In genomic region chr13:111905213-111905701, GRCm38 (mm10) we compare ENCODE assay signal across 8 mouse cellular contexts.
DNase-seq lines count a peak whose midpoint lies in the region; ATAC-seq and TF ChIP-seq lines count a peak whose summit lies in the region.

No protein-coding gene starts in this region.

- H3K36me3 ChIP-seq in G1E (replicated peaks) = no peaks in the 10 kb centered on the region
- no peaks in the 10 kb centered on the region for H3K36me3 ChIP-seq in forebrain, embryonic 14.5 days (ENCODE audit: control insufficient read depth, insufficient read depth, low read length)
- H3K36me3 ChIP-seq in intestine, embryonic 15.5 days = no peaks in the 10 kb centered on the region
- H3K36me3 ChIP-seq in liver, embryonic 15.5 days (replicated peaks) = no peaks in the 10 kb centered on the region

- H3K9ac ChIP-seq in forebrain, embryonic 14.5 days (ENCODE audit: low read length) = 0 out of 2 replicates have a peak overlapping the region, but pooled peaks have one; percentile 29
- peak overlapping the region; percentile 23 for H3K9ac ChIP-seq in intestine, embryonic 15.5 days
- H3K9ac ChIP-seq in liver, embryonic 15.5 days = peak overlapping the region; percentile 47

- no peak for TF ChIP-seq CTCF in G1E (IDR thresholded peaks at IDR 0.05; ENCODE audit: low read depth, low read length)

- H3K4me3 ChIP-seq in G1E (ENCODE audit: low read depth, low read length) = peak overlapping the region; percentile 58; the same call in 1 of the 2 replicates
- no peak overlapping the region for H3K4me3 ChIP-seq in forebrain, embryonic 14.5 days (ENCODE audit: low read depth, low read length)
- no peak overlapping the region for H3K4me3 ChIP-seq in intestine, embryonic 15.5 days (replicated peaks)
- H3K4me3 ChIP-seq in liver, embryonic 15.5 days (replicated peaks) = no peak overlapping the region

- H3K4me2 ChIP-seq in forebrain, embryonic 14.5 days (ENCODE audit: low read length) = peak overlapping the region; percentile 37
- peak overlapping the region; percentile 40 for H3K4me2 ChIP-seq in intestine, embryonic 15.5 days (replicated peaks)
- H3K4me2 ChIP-seq in liver, embryonic 15.5 days = peak overlapping the region; percentile 50

- no peaks in the 10 kb centered on the region for H3K27me3 ChIP-seq in G1E (ENCODE audit: insufficient read depth, low read length)
- H3K27me3 ChIP-seq in forebrain, embryonic 14.5 days (replicated peaks; ENCODE audit: control insufficient read depth, insufficient read depth, low read length) = no peaks in the 10 kb centered on the region
- H3K27me3 ChIP-seq in intestine, embryonic 15.5 days (replicated peaks) = no peaks in the 10 kb centered on the region
- no peaks in the 10 kb centered on the region for H3K27me3 ChIP-seq in liver, embryonic 15.5 days

- H3K4me1 ChIP-seq in G1E (ENCODE audit: insufficient read depth, low read depth, low read length) = peaks cover 38% of the 10 kb centered on the region
- H3K4me1 ChIP-seq in forebrain, embryonic 14.5 days (ENCODE audit: control insufficient read depth, insufficient read depth, low read length) = peaks cover 2% of the 10 kb centered on the region; the same call in 1 of the 2 replicates
- H3K4me1 ChIP-seq in intestine, embryonic 15.5 days (replicated peaks) = peaks cover 10% of the 10 kb centered on the region
- peaks cover 29% of the 10 kb centered on the region for H3K4me1 ChIP-seq in liver, embryonic 15.5 days (replicated peaks)

- peak; percentile 93 for ATAC-seq in G1E (ENCODE audit: extremely low read depth, insufficient number of reproducible peaks, low FRiP score, poor library complexity, severe bottlenecking)
- peak; percentile 42; the same call in 1 of the 2 replicates for ATAC-seq in forebrain, embryonic 14.5 days
- peak; percentile 87 for ATAC-seq in intestine, embryonic 15.5 days
- peak; percentile 96 for ATAC-seq in liver, embryonic 15.5 days (ENCODE audit: insufficient read depth)

- no peaks in the 10 kb centered on the region for H3K9me3 ChIP-seq in G1E (replicated peaks)
- H3K9me3 ChIP-seq in forebrain, embryonic 14.5 days (replicated peaks; ENCODE audit: control insufficient read depth, low read length) = no peaks in the 10 kb centered on the region
- no peaks in the 10 kb centered on the region for H3K9me3 ChIP-seq in intestine, embryonic 15.5 days
- no peaks in the 10 kb centered on the region for H3K9me3 ChIP-seq in liver, embryonic 15.5 days (replicated peaks)

- peak overlapping the region; percentile 57; the same call in 1 of the 2 replicates for H3K27ac ChIP-seq in forebrain, embryonic 14.5 days (ENCODE audit: low read depth, low read length)
- H3K27ac ChIP-seq in intestine, embryonic 15.5 days = peak overlapping the region; percentile 60
- peak overlapping the region; percentile 95 for H3K27ac ChIP-seq in liver, embryonic 15.5 days (replicated peaks)

- DNase-seq in G1E (ENCODE audit: low spot score) = peak; percentile 68
- peak; percentile 58 for DNase-seq in adrenal gland, postnatal 25 days
- peak; percentile 20 for DNase-seq in forebrain, embryonic 14.5 days (ENCODE audit: low spot score)
- peak; percentile 14 for DNase-seq in ovary, postnatal 14 days (ENCODE audit: low spot score)
- DNase-seq in left cerebral cortex, postnatal 10 days (ENCODE audit: extremely low spot score in 1 of 2, low spot score in 2 of 2) = no peak
- DNase-seq in left cerebral cortex, postnatal 25 days (ENCODE audit: low spot score in 2 of 2) = no peak

- WGBS in forebrain, embryonic 14.5 days = 13% methylated on average over 10 of the region's 10 CpGs
- 27% methylated on average over 10 of the region's 10 CpGs for WGBS in intestine, embryonic 15.5 days
- WGBS in liver, embryonic 15.5 days (ENCODE audit: insufficient replicate concordance) = 18% methylated on average over 10 of the region's 10 CpGs

- intact Hi-C loops in left cerebral cortex, postnatal 10 days (cut with DNase I) = loop anchor here (5.0 kb wide), 1 partner anchor 282 kb away; no protein-coding TSS in a partner anchor
- intact Hi-C loops in left cerebral cortex, postnatal 25 days (cut with DNase I) = no loop called here

Comparison
In these comparisons a context has a peak if more than half of its experiments do, and no peak if none do; other contexts are left out.
1. ATAC-seq: peak in every context shown above with its lines; median percentile 96 in liver, embryonic 15.5 days; 93 in G1E; 87 in intestine, embryonic 15.5 days; 42 in forebrain, embryonic 14.5 days.
2. DNase-seq: peak in G1E (single experiment), adrenal gland, postnatal 25 days (single experiment), forebrain, embryonic 14.5 days (single experiment) and ovary, postnatal 14 days (single experiment); none in left cerebral cortex, postnatal 10 days (0 of 2) and left cerebral cortex, postnatal 25 days (0 of 2).
3. Peak in every context shown above with its lines, with median percentiles within 50 percentile points of each other: H3K27ac ChIP-seq, H3K4me2 ChIP-seq and H3K9ac ChIP-seq.